Mouse (Mus musculus): ENCODE measurements around the gene D1Ertd622e. TPM values are rescaled to one million over a fixed set of nuclear protein-coding genes. Genes with fewer than 3 reads are reported as not detected.

D1Ertd622e gene
- polyA plus RNA-seq, 1 experiment from 2014 or later = 33.6 TPM

DNA sequence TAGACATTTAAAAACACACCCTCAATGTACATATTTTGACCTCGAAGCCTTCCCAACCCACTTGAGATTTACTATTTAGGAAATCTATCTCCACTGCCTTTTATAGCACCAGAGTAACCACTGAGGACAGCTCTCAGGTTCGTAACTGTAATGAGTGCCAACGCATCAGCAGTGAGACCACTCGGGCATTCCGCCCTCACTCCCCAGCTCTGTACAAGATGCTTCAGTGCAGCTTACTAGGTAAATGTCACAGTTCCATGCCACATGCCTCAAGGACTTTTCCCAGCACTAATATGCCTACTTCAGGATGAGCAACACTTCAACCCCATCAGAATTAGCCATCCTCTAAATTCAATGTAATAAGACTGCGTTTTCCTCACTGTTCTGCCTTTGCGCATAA lies 33.0 kb downstream of the D1Ertd622e start:
- no peaks in the 10 kb centered on the region for H3K9me3 ChIP-seq (ENCODE audit: control insufficient read depth, low read length)
- ATAC-seq (ENCODE audit: insufficient read depth, low FRiP score, low TSS enrichment) = no peak
- no peak overlapping the region for H3K4me3 ChIP-seq (ENCODE audit: low read depth, low read length)
- no peak overlapping the region for H3K9ac ChIP-seq (ENCODE audit: low read length)
- no peak overlapping the region for H3K27ac ChIP-seq (ENCODE audit: low read depth, low read length)
- no peaks in the 10 kb centered on the region for H3K27me3 ChIP-seq (ENCODE audit: control insufficient read depth, insufficient read depth, low read length)
- WGBS = 92% methylated on average over 7 of the region's 7 CpGs
- no peak overlapping the region for H3K4me2 ChIP-seq (ENCODE audit: low read depth)
- no peaks in the 10 kb centered on the region for H3K4me1 ChIP-seq (ENCODE audit: control insufficient read depth, insufficient read depth, low read length)
- DNase-seq (ENCODE audit: low spot score) = no peak
- H3K36me3 ChIP-seq (ENCODE audit: control insufficient read depth, insufficient read depth, low read length) = no peaks in the 10 kb centered on the region

DNA sequence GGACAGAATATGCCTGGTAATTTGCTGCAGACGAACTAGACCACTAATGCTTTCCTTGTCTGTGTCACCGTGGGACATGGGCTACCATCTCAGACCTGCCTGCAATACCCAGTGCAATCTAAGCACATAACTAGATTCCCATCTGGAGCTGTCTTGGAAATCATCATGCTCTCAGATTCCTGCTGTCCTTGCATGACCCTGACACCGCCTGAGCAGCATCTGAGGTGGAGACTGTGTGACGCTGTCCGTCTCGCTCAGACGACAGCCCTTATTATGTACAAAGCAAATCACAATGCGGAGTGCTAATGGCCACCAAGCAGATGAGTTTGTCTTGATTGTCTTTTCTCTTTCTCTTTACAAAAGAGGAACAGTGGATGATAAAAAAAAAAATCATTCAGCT lies 33.9 kb downstream of the D1Ertd622e start:
- H3K27me3 ChIP-seq (ENCODE audit: control insufficient read depth, insufficient read depth, low read length) = no peaks in the 10 kb centered on the region
- no peaks in the 10 kb centered on the region for H3K4me1 ChIP-seq (ENCODE audit: control insufficient read depth, insufficient read depth, low read length)
- no peak overlapping the region for H3K4me3 ChIP-seq (ENCODE audit: low read depth, low read length)
- H3K27ac ChIP-seq (ENCODE audit: low read depth, low read length) = no peak overlapping the region
- WGBS = 65% methylated on average over 8 of the region's 8 CpGs
- no peak overlapping the region for H3K9ac ChIP-seq (ENCODE audit: low read length)
- no peaks in the 10 kb centered on the region for H3K36me3 ChIP-seq (ENCODE audit: control insufficient read depth, insufficient read depth, low read length)
- no peak overlapping the region for H3K4me2 ChIP-seq (ENCODE audit: low read depth)
- DNase-seq (ENCODE audit: low spot score) = no peak
- no peaks in the 10 kb centered on the region for H3K9me3 ChIP-seq (ENCODE audit: control insufficient read depth, low read length)
- ATAC-seq (ENCODE audit: insufficient read depth, low FRiP score, low TSS enrichment) = no peak

DNA sequence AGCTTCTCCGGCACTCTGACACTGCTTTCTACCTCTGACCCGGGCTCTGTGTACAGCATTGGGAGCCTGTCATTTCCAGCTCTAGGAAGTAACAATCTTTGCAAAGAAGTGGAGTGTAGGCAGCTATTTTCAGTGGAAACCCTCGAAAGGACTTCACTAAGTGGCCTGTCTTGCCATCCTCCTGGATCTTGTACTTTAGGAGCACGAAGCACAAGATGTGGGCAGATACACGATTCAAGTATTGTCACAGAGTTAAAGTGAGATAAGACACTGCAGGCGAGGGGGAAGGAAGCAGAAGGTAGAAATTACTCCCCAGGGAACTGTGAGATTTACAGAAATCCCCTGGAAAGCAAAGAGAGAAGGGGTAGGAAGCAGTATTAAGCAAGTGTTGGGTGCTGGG lies 36.4 kb downstream of the D1Ertd622e start:
- DNase-seq (ENCODE audit: low spot score) (no peak), ATAC-seq (ENCODE audit: insufficient read depth, low FRiP score, low TSS enrichment) (no peak)
- Histone ChIP-seq H3K4me3 (ENCODE audit: low read depth, low read length) (no peak overlapping the region), H3K9me3 (ENCODE audit: control insufficient read depth, low read length) (no peaks in the 10 kb centered on the region), H3K4me2 (ENCODE audit: low read depth) (no peak overlapping the region), H3K27me3 (ENCODE audit: control insufficient read depth, insufficient read depth, low read length) (no peaks in the 10 kb centered on the region), H3K27ac (ENCODE audit: low read depth, low read length) (no peak overlapping the region), H3K4me1 (ENCODE audit: control insufficient read depth, insufficient read depth, low read length) (no peaks in the 10 kb centered on the region), H3K36me3 (ENCODE audit: control insufficient read depth, insufficient read depth, low read length) (no peaks in the 10 kb centered on the region), H3K9ac (ENCODE audit: low read length) (no peak overlapping the region)
- WGBS = 78% methylated on average over 6 of the region's 6 CpGs

DNA sequence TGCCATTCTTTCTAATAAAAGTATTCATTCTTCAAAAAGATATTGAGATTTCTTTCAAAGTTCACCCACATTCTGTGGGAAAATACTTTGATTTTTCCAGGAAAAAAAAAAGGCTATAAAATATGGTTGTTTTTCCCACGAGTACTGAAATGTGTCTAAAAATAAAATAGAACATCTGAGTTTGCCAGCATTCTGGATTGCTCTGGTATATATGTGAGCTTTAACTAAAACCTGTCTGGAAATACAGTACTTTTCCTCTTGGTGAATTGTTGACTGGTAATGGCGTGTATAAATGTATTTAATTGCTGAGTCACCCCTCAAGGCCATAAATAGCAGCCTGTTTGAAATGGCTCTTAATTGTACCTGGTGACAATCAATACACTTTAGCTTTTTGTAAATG lies 37.5 kb downstream of the D1Ertd622e start:
- no peak overlapping the region for H3K27ac ChIP-seq (ENCODE audit: low read depth, low read length)
- no peak overlapping the region for H3K4me2 ChIP-seq (ENCODE audit: low read depth)
- no peaks in the 10 kb centered on the region for H3K36me3 ChIP-seq (ENCODE audit: control insufficient read depth, insufficient read depth, low read length)
- 56% methylated on average over 2 of the region's 2 CpGs for WGBS
- H3K27me3 ChIP-seq (ENCODE audit: control insufficient read depth, insufficient read depth, low read length) = no peaks in the 10 kb centered on the region
- no peaks in the 10 kb centered on the region for H3K9me3 ChIP-seq (ENCODE audit: control insufficient read depth, low read length)
- no peak overlapping the region for H3K9ac ChIP-seq (ENCODE audit: low read length)
- DNase-seq (ENCODE audit: low spot score) (no peak), ATAC-seq (ENCODE audit: insufficient read depth, low FRiP score, low TSS enrichment) (no peak)
- no peaks in the 10 kb centered on the region for H3K4me1 ChIP-seq (ENCODE audit: control insufficient read depth, insufficient read depth, low read length)
- no peak overlapping the region for H3K4me3 ChIP-seq (ENCODE audit: low read depth, low read length)

DNA sequence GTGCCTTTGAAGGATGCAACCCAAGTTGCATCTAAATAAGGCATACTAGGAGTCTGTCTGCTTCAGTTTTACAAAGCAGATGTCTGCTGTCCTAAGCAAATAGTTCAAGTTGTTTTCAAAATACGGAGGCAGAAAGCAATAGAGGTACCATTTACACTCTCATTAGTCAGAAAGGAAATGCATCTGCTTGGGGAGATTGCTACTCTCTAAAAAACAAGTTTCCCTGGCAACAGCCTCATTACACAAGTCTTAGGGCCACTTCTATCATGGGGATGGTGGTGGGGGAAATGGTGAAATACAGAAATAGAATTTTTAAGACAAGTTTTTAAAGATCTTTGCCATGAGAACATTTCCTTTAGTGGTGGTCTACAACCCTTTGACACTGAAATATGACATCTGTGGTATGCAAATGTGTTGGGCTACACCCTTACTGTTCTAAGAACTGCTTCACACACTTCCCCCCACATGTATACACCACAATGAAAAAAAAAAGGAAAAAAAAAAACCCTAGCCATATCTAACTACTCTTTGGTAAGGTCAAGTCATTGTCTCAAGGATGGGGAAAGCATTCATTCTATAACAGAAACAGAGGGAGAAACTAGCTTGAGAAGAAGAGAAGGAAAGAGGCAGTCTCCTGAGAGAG lies 38.5 kb downstream of the D1Ertd622e start:
- no peak for ATAC-seq (ENCODE audit: insufficient read depth, low FRiP score, low TSS enrichment)

GRCm38 (mm10) chr1:97622574-97623208 lies 39.2 kb downstream of the D1Ertd622e start:
- no peaks in the 10 kb centered on the region for H3K36me3 ChIP-seq (ENCODE audit: control insufficient read depth, insufficient read depth, low read length)
- no peaks in the 10 kb centered on the region for H3K9me3 ChIP-seq (ENCODE audit: control insufficient read depth, low read length)
- H3K4me1 ChIP-seq (ENCODE audit: control insufficient read depth, insufficient read depth, low read length) = no peaks in the 10 kb centered on the region
- WGBS = 13% methylated on average over 5 of the region's 5 CpGs
- no peak overlapping the region for H3K4me2 ChIP-seq (ENCODE audit: low read depth)
- DNase-seq (ENCODE audit: low spot score) = no peak
- no peak overlapping the region for H3K9ac ChIP-seq (ENCODE audit: low read length)
- ATAC-seq (ENCODE audit: insufficient read depth, low FRiP score, low TSS enrichment) = peak; percentile 66
- H3K27me3 ChIP-seq (ENCODE audit: control insufficient read depth, insufficient read depth, low read length) = no peaks in the 10 kb centered on the region
- no peak overlapping the region for H3K27ac ChIP-seq (ENCODE audit: low read depth, low read length)
- no peak overlapping the region for H3K4me3 ChIP-seq (ENCODE audit: low read depth, low read length)

More for the DNA sequence above, 38.5 kb downstream of the D1Ertd622e start:
- no peak for DNase-seq (ENCODE audit: low spot score)
- Histone ChIP-seq H3K4me2 (ENCODE audit: low read depth) (no peak overlapping the region), H3K4me3 (ENCODE audit: low read depth, low read length) (no peak overlapping the region), H3K9ac (ENCODE audit: low read length) (no peak overlapping the region), H3K4me1 (ENCODE audit: control insufficient read depth, insufficient read depth, low read length) (no peaks in the 10 kb centered on the region), H3K9me3 (ENCODE audit: control insufficient read depth, low read length) (no peaks in the 10 kb centered on the region), H3K27ac (ENCODE audit: low read depth, low read length) (no peak overlapping the region), H3K27me3 (ENCODE audit: control insufficient read depth, insufficient read depth, low read length) (no peaks in the 10 kb centered on the region), H3K36me3 (ENCODE audit: control insufficient read depth, insufficient read depth, low read length) (no peaks in the 10 kb centered on the region)
- WGBS = 12% methylated on average over 1 of the region's 1 CpGs

GRCm38 (mm10) chr1:97619621-97620320 lies 42.1 kb downstream of the D1Ertd622e start:
- whole genome bisulfite sequencing = 75% methylated on average over 8 of the region's 8 CpGs
- no peak for DNase-seq (ENCODE audit: low spot score)
- Histone ChIP-seq H3K27me3 (ENCODE audit: control insufficient read depth, insufficient read depth, low read length) (no peaks in the 10 kb centered on the region), H3K4me1 (ENCODE audit: control insufficient read depth, insufficient read depth, low read length) (peaks cover 3% of the 10 kb centered on the region; the same call in 1 of the 2 replicates), H3K27ac (ENCODE audit: low read depth, low read length) (no peak overlapping the region), H3K4me3 (ENCODE audit: low read depth, low read length) (no peak overlapping the region), H3K36me3 (ENCODE audit: control insufficient read depth, insufficient read depth, low read length) (no peaks in the 10 kb centered on the region), H3K9me3 (ENCODE audit: control insufficient read depth, low read length) (no peaks in the 10 kb centered on the region), H3K9ac (ENCODE audit: low read length) (no peak overlapping the region), H3K4me2 (ENCODE audit: low read depth) (no peak overlapping the region)
- ATAC-seq (ENCODE audit: insufficient read depth, low FRiP score, low TSS enrichment) = no peak

- Histone ChIP-seq H3K27ac (ENCODE audit: low read depth, low read length) (no peak overlapping the region), H3K9me3 (ENCODE audit: control insufficient read depth, low read length) (no peaks in the 10 kb centered on the region), H3K36me3 (ENCODE audit: control insufficient read depth, insufficient read depth, low read length) (no peaks in the 10 kb centered on the region), H3K4me3 (ENCODE audit: low read depth, low read length) (no peak overlapping the region), H3K27me3 (ENCODE audit: control insufficient read depth, insufficient read depth, low read length) (no peaks in the 10 kb centered on the region), H3K9ac (ENCODE audit: low read length) (no peak overlapping the region), H3K4me1 (ENCODE audit: control insufficient read depth, insufficient read depth, low read length) (peaks cover 3% of the 10 kb centered on the region; the same call in 1 of the 2 replicates), H3K4me2 (ENCODE audit: low read depth) (no peak overlapping the region)
- DNase-seq (ENCODE audit: low spot score) (no peak), ATAC-seq (ENCODE audit: insufficient read depth, low FRiP score, low TSS enrichment) (no peak)
- 100% methylated on average over 1 of the region's 1 CpGs for WGBS
Observed at GRCm38 (mm10) chr1:97615525-97615924, 46.3 kb downstream of the D1Ertd622e start.
